Mouse (Mus musculus): ENCODE data around the gene Vmn2r4.
A peak's percentile ranks its signal among the peaks of the same experiment; 100 is the strongest.
"Not testable (repeated sequence)": the region's sequence is repeated elsewhere in the genome, so short reads cannot be mapped to it uniquely, and the experiment has no call there.

The Vmn2r4 gene

GRCm38 (mm10) chr3:64415268-64415667 lies at the start of gene Vmn2r4:
Vmn2r4 (minus strand) TSS chr3:64415368.
- DNase-seq = not testable (repeated sequence)

GRCm38 (mm10) chr3:64434261-64434660 lies 19.1 kb upstream of the Vmn2r4 start:
- not testable (repeated sequence) for DNase-seq

GRCm38 (mm10) chr3:64428117-64428798 lies 13.1 kb upstream of the Vmn2r4 start:
- DNase-seq = not testable (repeated sequence)

GRCm38 (mm10) chr3:64422141-64422540 lies 7.0 kb upstream of the Vmn2r4 start:
- DNase-seq = not testable (repeated sequence)

- peak; percentile 37 for DNase-seq
Observed at GRCm38 (mm10) chr3:64417477-64417876, 2.3 kb upstream of the Vmn2r4 start.

- DNase-seq = not testable (repeated sequence)
Observed at GRCm38 (mm10) chr3:64414253-64414652, 915 bp downstream of the Vmn2r4 start.

GRCm38 (mm10) chr3:64359286-64360035 lies 55.7 kb downstream of the Vmn2r4 start:
- no peak for DNase-seq

All from cerebellum, adult 11-12 months (tissue).